Comparison of ENCODE assay signal across 10 mouse cellular contexts in the genomic region with DNA sequence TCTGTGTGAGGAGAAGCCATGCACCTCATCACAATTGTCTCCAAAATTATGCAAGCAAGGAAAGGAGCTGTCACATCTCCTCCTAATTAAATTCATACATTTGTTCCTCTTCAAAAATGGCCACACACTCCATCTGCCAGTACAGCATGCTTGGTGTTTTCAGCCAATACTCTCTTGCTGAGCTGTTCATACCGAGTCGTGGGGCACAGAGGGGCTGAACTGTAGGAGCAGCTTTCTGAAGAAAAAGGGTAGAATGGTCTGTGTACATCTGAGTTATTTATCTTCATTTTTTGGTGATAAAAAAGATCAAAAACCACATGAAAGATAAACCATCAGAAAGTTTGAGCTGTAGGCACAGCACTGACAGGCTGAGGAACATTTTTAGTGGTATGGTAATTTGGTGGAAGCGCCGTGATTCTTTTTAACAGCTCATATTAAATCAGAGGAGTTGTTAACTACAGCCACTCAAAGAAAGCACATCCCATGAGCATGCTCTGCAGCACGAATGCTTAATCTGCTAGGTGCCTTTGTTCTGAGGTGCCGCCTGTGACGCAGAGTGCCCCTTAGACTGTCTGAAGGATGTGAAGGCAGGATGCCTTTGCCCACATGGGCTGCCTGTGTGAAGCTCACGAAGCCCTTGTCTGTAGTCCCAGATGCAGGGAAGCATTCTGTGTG.
A peak's percentile ranks its signal among the peaks of the same experiment; 100 is the strongest.
DNase-seq lines count a peak whose midpoint lies in the region; ATAC-seq lines count a peak whose summit lies in the region.
"Had no signal": no experiment of that assay in that cellular context is flagged by ENCODE, and none has a peak within 500 bp of the region (broad histone marks: within the 10 kb centered on the region; RNA-seq: fewer than 3 reads in every experiment).

No protein-coding gene starts in this region.

- H3K27ac ChIP-seq in forebrain, embryonic 14.5 days (ENCODE audit: low read depth, low read length) = peak overlapping the region; percentile 89
- peak overlapping the region; percentile 8 for H3K27ac ChIP-seq in hindbrain, embryonic 13.5 days
- no peak overlapping the region for H3K27ac ChIP-seq in liver, embryonic 11.5 days (ENCODE audit: low read depth, low read length)
- H3K27ac ChIP-seq: embryonic facial prominence, embryonic 15.5 days had no signal

- DNase-seq in forebrain, embryonic 14.5 days (ENCODE audit: low spot score) = peak; percentile 89
- peak; percentile 23 to 25 for DNase-seq in left cerebral cortex, postnatal 10 days (ENCODE audit: extremely low spot score in 1 of 2, low spot score in 2 of 2)
- DNase-seq in right cerebral cortex, adult 18-20 months = peak; percentile 63
- DNase-seq in cerebellum, adult 9-10 months = no peak
- no peak for DNase-seq in lung, postnatal 14 days
- DNase-seq in liver, embryonic 11.5 days (ENCODE audit: low spot score) = no peak

- H3K27me3 ChIP-seq in forebrain, embryonic 14.5 days (replicated peaks; ENCODE audit: control insufficient read depth, insufficient read depth, low read length) = no peaks in the 10 kb centered on the region
- H3K27me3 ChIP-seq in hindbrain, embryonic 13.5 days = 0 out of 2 replicates have a peak, but pooled peaks cover 2% of the 10 kb centered on the region
- H3K27me3 ChIP-seq in liver, embryonic 11.5 days (replicated peaks; ENCODE audit: control insufficient read depth, insufficient read depth, low read length) = no peaks in the 10 kb centered on the region
- H3K27me3 ChIP-seq: embryonic facial prominence, embryonic 15.5 days; Patski had no signal

- intact Hi-C loops in left cerebral cortex, postnatal 10 days (cut with DNase I) = no loop called here

- ATAC-seq in forebrain, embryonic 14.5 days = peak; percentile 94
- 0 out of 2 replicates have a peak, but pooled peaks have one; percentile 43 for ATAC-seq in hindbrain, embryonic 13.5 days (ENCODE audit: low FRiP score)
- ATAC-seq in liver, embryonic 11.5 days (replicated peaks; ENCODE audit: low FRiP score) = no peak

- H3K4me2 ChIP-seq in forebrain, embryonic 14.5 days (ENCODE audit: low read length) = no peak overlapping the region; the same call in 1 of the 2 replicates
- no peak overlapping the region for H3K4me2 ChIP-seq in hindbrain, embryonic 13.5 days
- no peak overlapping the region for H3K4me2 ChIP-seq in liver, embryonic 11.5 days
- H3K4me2 ChIP-seq: embryonic facial prominence, embryonic 15.5 days; lung, embryonic 14.5 days had no signal

- no peaks in the 10 kb centered on the region for H3K9me3 ChIP-seq in forebrain, embryonic 14.5 days (replicated peaks; ENCODE audit: control insufficient read depth, low read length)
- no peaks in the 10 kb centered on the region for H3K9me3 ChIP-seq in hindbrain, embryonic 13.5 days
- no peaks in the 10 kb centered on the region for H3K9me3 ChIP-seq in liver, embryonic 11.5 days (ENCODE audit: control insufficient read depth, low read length)
- H3K9me3 ChIP-seq: embryonic facial prominence, embryonic 15.5 days had no signal

- peak overlapping the region; percentile 13; the same call in 1 of the 2 replicates for H3K9ac ChIP-seq in forebrain, embryonic 14.5 days (ENCODE audit: low read length)
- no peak overlapping the region for H3K9ac ChIP-seq in hindbrain, embryonic 13.5 days
- no peak overlapping the region for H3K9ac ChIP-seq in liver, embryonic 11.5 days (ENCODE audit: low read depth, low read length)
- H3K9ac ChIP-seq: embryonic facial prominence, embryonic 15.5 days; lung, embryonic 14.5 days had no signal

- H3K36me3 ChIP-seq in forebrain, embryonic 14.5 days (ENCODE audit: control insufficient read depth, insufficient read depth, low read length) = no peaks in the 10 kb centered on the region
- H3K36me3 ChIP-seq in hindbrain, embryonic 13.5 days = no peaks in the 10 kb centered on the region
- no peaks in the 10 kb centered on the region for H3K36me3 ChIP-seq in liver, embryonic 11.5 days (ENCODE audit: control insufficient read depth, insufficient read depth, low read length)
- H3K36me3 ChIP-seq: embryonic facial prominence, embryonic 15.5 days had no signal

- WGBS in forebrain, embryonic 14.5 days = 12% methylated on average over 8 of the region's 8 CpGs
- 32% methylated on average over 8 of the region's 8 CpGs for WGBS in hindbrain, embryonic 13.5 days
- 71% methylated on average over 8 of the region's 8 CpGs for WGBS in liver, embryonic 11.5 days

- H3K4me3 ChIP-seq in forebrain, embryonic 14.5 days (ENCODE audit: low read depth, low read length) = no peak overlapping the region
- H3K4me3 ChIP-seq in hindbrain, embryonic 13.5 days = no peak overlapping the region
- no peak overlapping the region for H3K4me3 ChIP-seq in liver, embryonic 11.5 days (ENCODE audit: low read depth, low read length)
- H3K4me3 ChIP-seq: embryonic facial prominence, embryonic 15.5 days had no signal

- H3K4me1 ChIP-seq in forebrain, embryonic 14.5 days (ENCODE audit: control insufficient read depth, insufficient read depth, low read length) = peaks cover 17% of the 10 kb centered on the region; the same call in 1 of the 2 replicates
- peaks cover 17% of the 10 kb centered on the region for H3K4me1 ChIP-seq in hindbrain, embryonic 13.5 days (replicated peaks)
- no peaks in the 10 kb centered on the region for H3K4me1 ChIP-seq in liver, embryonic 11.5 days (replicated peaks; ENCODE audit: control insufficient read depth, insufficient read depth, low read length)

Comparison
In these comparisons a context has a peak if more than half of its experiments do, and no peak if none do; other contexts are left out.
1. DNase-seq: peak in forebrain, embryonic 14.5 days (single experiment), left cerebral cortex, postnatal 10 days (2 of 2) and right cerebral cortex, adult 18-20 months (single experiment); none in cerebellum, adult 9-10 months (single experiment), lung, postnatal 14 days (single experiment) and liver, embryonic 11.5 days (single experiment).